ENCODE assay signal across 13 mouse cellular contexts in the genomic region with DNA sequence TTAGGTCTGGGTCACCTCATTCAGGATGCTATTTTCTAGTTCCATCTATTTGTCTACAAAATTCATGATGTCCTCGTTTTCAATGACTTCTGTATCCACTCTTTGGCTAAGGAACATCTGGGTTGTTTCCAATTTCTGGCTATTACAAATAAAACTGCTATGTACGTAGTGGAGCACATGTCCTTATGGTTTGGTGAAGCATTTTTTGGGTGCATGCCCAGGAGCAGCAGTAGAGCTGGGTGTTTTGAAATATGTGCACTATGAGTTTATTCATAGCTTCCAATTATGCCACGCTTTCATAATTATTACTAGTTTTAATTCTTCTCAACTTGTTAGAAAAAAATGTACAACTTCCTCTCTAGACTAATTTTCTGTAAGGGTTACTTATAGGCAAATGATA.
A peak's percentile ranks its signal among the peaks of the same experiment; 100 is the strongest.
DNase-seq lines count a peak whose midpoint lies in the region; ATAC-seq and TF ChIP-seq lines count a peak whose summit lies in the region.
"Had no signal": no experiment of that assay in that cellular context is flagged by ENCODE, and none has a peak within 500 bp of the region (broad histone marks: within the 10 kb centered on the region; RNA-seq: fewer than 3 reads in every experiment).

No protein-coding gene starts in this region.

- peak; percentile 59 for DNase-seq in hindbrain, postnatal 0 days (ENCODE audit: low spot score)
- no peak for DNase-seq in hindbrain, embryonic 11.5 days (ENCODE audit: low spot score)
- DNase-seq in cerebellum, adult 11 months = peak; percentile 69
- DNase-seq in ovary, postnatal 10 days (ENCODE audit: low spot score) = no peak
- DNase-seq in adrenal gland, postnatal 4 days (ENCODE audit: low spot score in 2 of 2) = no peak
- DNase-seq in heart, embryonic 10.5 days (ENCODE audit: low spot score) = no peak
- DNase-seq: heart, adult 2 months; kidney, postnatal 14 days had no signal

- no peaks in the 10 kb centered on the region for H3K79me3 ChIP-seq in C2C12 (ENCODE audit: low read depth)

- no peak overlapping the region for H3ac ChIP-seq in C2C12 (ENCODE audit: control insufficient read depth, insufficient read length, low read depth)

- H3K27me3 ChIP-seq in hindbrain, postnatal 0 days (ENCODE audit: insufficient read depth, low read length) = no peaks in the 10 kb centered on the region
- no peaks in the 10 kb centered on the region for H3K27me3 ChIP-seq in hindbrain, embryonic 11.5 days (ENCODE audit: control insufficient read depth, insufficient read depth, low read length)
- no peaks in the 10 kb centered on the region for H3K27me3 ChIP-seq in C2C12 (ENCODE audit: control insufficient read depth, insufficient read depth, insufficient read length)
- no peaks in the 10 kb centered on the region for H3K27me3 ChIP-seq in heart, embryonic 10.5 days (ENCODE audit: insufficient read depth, poor library complexity, severe bottlenecking)
- H3K27me3 ChIP-seq: megakaryocyte, embryonic 14.5 days; stomach, embryonic 15.5 days had no signal

- H3K4me2 ChIP-seq in hindbrain, postnatal 0 days (ENCODE audit: low read depth, low read length) = no peak overlapping the region
- no peak overlapping the region for H3K4me2 ChIP-seq in hindbrain, embryonic 11.5 days (replicated peaks; ENCODE audit: low read depth, low read length)
- H3K4me2 ChIP-seq: stomach, embryonic 15.5 days had no signal

- no peaks in the 10 kb centered on the region for H3K4me1 ChIP-seq in hindbrain, postnatal 0 days (ENCODE audit: insufficient read depth, low read length)
- no peaks in the 10 kb centered on the region for H3K4me1 ChIP-seq in hindbrain, embryonic 11.5 days (replicated peaks; ENCODE audit: control insufficient read depth, insufficient read depth, low read length)
- H3K4me1 ChIP-seq in embryonic fibroblast, embryonic 13.5 days (ENCODE audit: control insufficient read depth, insufficient read depth, low read length) = peaks cover 2% of the 10 kb centered on the region; the same call in 1 of the 2 replicates
- H3K4me1 ChIP-seq in heart, embryonic 10.5 days = no peaks in the 10 kb centered on the region
- H3K4me1 ChIP-seq: megakaryocyte, embryonic 14.5 days; stomach, embryonic 15.5 days had no signal

- no peak for TF ChIP-seq POLR2A in embryonic fibroblast, embryonic 13.5 days (IDR thresholded peaks at IDR 0.05; ENCODE audit: low read depth, low read length)

- H3K36me3 ChIP-seq in hindbrain, postnatal 0 days (ENCODE audit: insufficient read depth, low read length) = no peaks in the 10 kb centered on the region
- no peaks in the 10 kb centered on the region for H3K36me3 ChIP-seq in hindbrain, embryonic 11.5 days (ENCODE audit: control insufficient read depth, insufficient read depth, low read length)
- H3K36me3 ChIP-seq in C2C12 (ENCODE audit: control insufficient read depth, insufficient read depth) = no peaks in the 10 kb centered on the region
- H3K36me3 ChIP-seq in heart, embryonic 10.5 days = no peaks in the 10 kb centered on the region
- H3K36me3 ChIP-seq: stomach, embryonic 15.5 days had no signal

- no peak overlapping the region for H3K27ac ChIP-seq in hindbrain, postnatal 0 days
- no peak overlapping the region for H3K27ac ChIP-seq in hindbrain, embryonic 11.5 days (ENCODE audit: low read depth, low read length)
- 0 out of 2 replicates have a peak overlapping the region, but pooled peaks have one; percentile 21 for H3K27ac ChIP-seq in embryonic fibroblast, embryonic 13.5 days (ENCODE audit: insufficient read depth, low read length)
- H3K27ac ChIP-seq in heart, embryonic 10.5 days = no peak overlapping the region
- H3K27ac ChIP-seq: heart, adult 2 months; stomach, embryonic 15.5 days had no signal

- H3K79me2 ChIP-seq in C2C12 (ENCODE audit: control insufficient read depth, insufficient read depth) = no peaks in the 10 kb centered on the region

- 45% methylated on average over 3 of the region's 3 CpGs for WGBS in hindbrain, postnatal 0 days
- 84% methylated on average over 3 of the region's 3 CpGs for WGBS in hindbrain, embryonic 11.5 days
- WGBS in heart, embryonic 10.5 days = 78% methylated on average over 3 of the region's 3 CpGs

- H3K9ac ChIP-seq in hindbrain, postnatal 0 days (replicated peaks; ENCODE audit: low read length) = no peak overlapping the region
- H3K9ac ChIP-seq in hindbrain, embryonic 11.5 days (ENCODE audit: low read depth, low read length) = no peak overlapping the region
- H3K9ac ChIP-seq: stomach, embryonic 15.5 days had no signal

- no peak for ATAC-seq in hindbrain, postnatal 0 days
- ATAC-seq in hindbrain, embryonic 11.5 days (ENCODE audit: low FRiP score) = no peak
- ATAC-seq: CD4-positive, CD25-positive, alpha-beta regulatory T cell, adult 4 months had no signal

- TF ChIP-seq CTCF in hindbrain, postnatal 0 days (IDR thresholded peaks at IDR 0.05; ENCODE audit: low read depth) = no peak
- TF ChIP-seq CTCF in C2C12 (IDR thresholded peaks at IDR 0.05; ENCODE audit: control insufficient read depth, insufficient read depth, insufficient read length) = no peak
- TF ChIP-seq CTCF in embryonic fibroblast, embryonic 13.5 days (IDR thresholded peaks at IDR 0.05; ENCODE audit: borderline replicate concordance, insufficient read depth, low read length) = no peak

- H3K9me3 ChIP-seq in hindbrain, postnatal 0 days (ENCODE audit: low read length) = no peaks in the 10 kb centered on the region
- no peaks in the 10 kb centered on the region for H3K9me3 ChIP-seq in hindbrain, embryonic 11.5 days (ENCODE audit: control insufficient read depth, low read length)
- no peaks in the 10 kb centered on the region for H3K9me3 ChIP-seq in heart, embryonic 10.5 days
- H3K9me3 ChIP-seq: megakaryocyte, embryonic 14.5 days; stomach, embryonic 15.5 days had no signal

- no peak overlapping the region for H3K4me3 ChIP-seq in hindbrain, postnatal 0 days (ENCODE audit: low read length)
- H3K4me3 ChIP-seq in hindbrain, embryonic 11.5 days (ENCODE audit: low read depth, low read length) = no peak overlapping the region
- H3K4me3 ChIP-seq in C2C12 (ENCODE audit: insufficient read depth, poor library complexity, severe bottlenecking) = no peak overlapping the region
- H3K4me3 ChIP-seq in embryonic fibroblast, embryonic 13.5 days (ENCODE audit: insufficient read depth, low read length) = no peak overlapping the region
- no peak overlapping the region for H3K4me3 ChIP-seq in heart, embryonic 10.5 days
- H3K4me3 ChIP-seq: heart, adult 2 months; megakaryocyte, embryonic 14.5 days; stomach, embryonic 15.5 days had no signal

TF ChIP-seq in C2C12, 6 proteins besides CTCF, POLR2A, EP300 and RAD21:
- TF ChIP-seq USF1 (IDR thresholded peaks at IDR 0.05; ENCODE audit: low read depth) (peak; percentile 56), FOSL1 (IDR thresholded peaks at IDR 0.05; ENCODE audit: insufficient read depth, low read length, poor library complexity, severe bottlenecking) (no peak), MYOG (IDR thresholded peaks at IDR 0.05; ENCODE audit: control insufficient read depth, extremely low read depth, insufficient read length) (no peak), MAX (IDR thresholded peaks at IDR 0.05) (peak; percentile 69), CEBPB (IDR thresholded peaks at IDR 0.05; ENCODE audit: low read depth) (peak; percentile 53)

Comparison
In these comparisons a context has a peak if more than half of its experiments do, and no peak if none do; other contexts are left out.
1. DNase-seq: peak in hindbrain, postnatal 0 days (single experiment) and cerebellum, adult 11 months (single experiment); none in hindbrain, embryonic 11.5 days (single experiment), ovary, postnatal 10 days (single experiment), adrenal gland, postnatal 4 days (0 of 2) and heart, embryonic 10.5 days (single experiment).